Mouse (Mus musculus) liver, embryonic 13.5 days (tissue): ENCODE results near the gene Btrc. TPM values are rescaled to one million over a fixed set of nuclear protein-coding genes. Genes with fewer than 3 reads are reported as not detected.
A peak's percentile ranks its signal among the peaks of the same experiment; 100 is the strongest.
"Not testable (repeated sequence)": the region's sequence is repeated elsewhere in the genome, so short reads cannot be mapped to it uniquely, and the experiment has no call there.

ENCODE experiments used
- ATAC-seq: fragments of 200-750 bp; cut with Nextera tagmentation; 2 replicates; pipeline ENCODE4 v1.8.0; 2017; ENCODE audit warnings: low read depth, mild to moderate bottlenecking, moderate number of reproducible peaks, moderate library complexity
- DNase-seq: peaks from one replicate; pipeline ENCODE4 v3.0.0; 2022
- H3K27ac ChIP-seq: fragments of 300-500 bp; sonication (generic); 2 replicates; pipeline ENCODE4 v1.5.1; 2015; ENCODE audit warnings: moderate library complexity, mild to moderate bottlenecking, inconsistent platforms
- H3K27me3 ChIP-seq: fragments of 300-500 bp; sonication (generic); 2 replicates; pipeline ENCODE4 v1.6.1; 2015; ENCODE audit warnings: mild to moderate bottlenecking, inconsistent platforms
- H3K36me3 ChIP-seq: fragments of 300-500 bp; sonication (generic); 2 replicates; pipeline ENCODE4 v1.6.1; 2015; ENCODE audit warnings: mild to moderate bottlenecking, inconsistent platforms
- H3K4me1 ChIP-seq: fragments of 300-500 bp; sonication (generic); replicated peaks from 2 replicates; pipeline ENCODE4 v1.6.1; 2015; ENCODE audit warnings: inconsistent platforms
- H3K4me2 ChIP-seq: fragments of 300-500 bp; sonication (generic); 2 replicates; pipeline ENCODE4 v1.6.1; 2015; ENCODE audit warnings: inconsistent platforms, mild to moderate bottlenecking, moderate library complexity
- H3K4me3 ChIP-seq: fragments of 300-500 bp; sonication (generic); replicated peaks from 2 replicates; pipeline ENCODE4 v1.5.1; 2015; ENCODE audit warnings: mild to moderate bottlenecking, inconsistent platforms
- H3K9ac ChIP-seq: fragments of 300-500 bp; sonication (generic); 2 replicates; pipeline ENCODE4 v1.6.1; 2015; ENCODE audit warnings: mild to moderate bottlenecking, inconsistent platforms
- H3K9me3 ChIP-seq: fragments of 300-500 bp; sonication (generic); replicated peaks from 2 replicates; pipeline ENCODE4 v1.6.1; 2016; ENCODE audit warnings: inconsistent platforms
- WGBS: fragments of 180-500 bp; shearing (Covaris S2); methylation state at CpG from one replicate; pipeline ENCODE4 v1.1.7; 2015; ENCODE audit not compliant: insufficient replicate concordance; 5-methylcytosine and 5-hydroxymethylcytosine counted together
- polyA plus RNA-seq: library from polyadenylated mRNA; unstranded; fragments of >200 nt; fragmentation: Nextera tagmentation; extraction: Ambion mirVana; gene quantifications from 2 replicates; pipeline ENCODE4 v1.2.1, GENCODE M21; 2015

Btrc gene
- polyA plus RNA-seq, 1 experiment from 2014 or later, result 44.1 TPM

DNA sequence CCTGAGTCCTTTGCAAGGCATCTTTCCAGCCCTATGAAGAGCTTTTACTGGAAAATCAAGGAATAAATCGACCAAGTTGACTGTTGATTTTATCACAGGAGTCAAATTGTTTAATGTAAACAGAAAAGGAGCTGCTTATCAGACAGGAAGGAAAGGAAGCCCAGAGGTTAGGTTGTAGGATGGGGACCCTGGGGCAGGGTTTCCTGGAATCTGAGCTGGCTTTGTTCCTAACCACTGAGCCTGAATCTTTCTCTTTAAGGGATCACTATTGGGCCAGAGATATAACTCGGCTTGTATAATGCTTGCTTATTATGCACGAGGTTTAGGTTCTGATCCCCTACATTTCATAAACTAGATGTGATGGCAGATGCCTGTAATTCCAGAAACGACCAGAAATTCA lies 64.6 kb downstream of the Btrc start:
- DNase-seq (no peak), ATAC-seq (no peak)
- H3K4me2 ChIP-seq, result no peak overlapping the region
- H3K36me3 ChIP-seq, result 0 out of 2 replicates have a peak, but pooled peaks cover 7% of the 10 kb centered on the region
- no peaks in the 10 kb centered on the region for H3K9me3 ChIP-seq
- WGBS, result 41% methylated on average over 4 of the region's 4 CpGs
- 0 out of 2 replicates have a peak, but pooled peaks cover 4% of the 10 kb centered on the region for H3K4me1 ChIP-seq
- H3K27me3 ChIP-seq, result no peaks in the 10 kb centered on the region
- no peak overlapping the region for H3K27ac ChIP-seq
- H3K4me3 ChIP-seq, result no peak overlapping the region
- no peak overlapping the region for H3K9ac ChIP-seq

DNA sequence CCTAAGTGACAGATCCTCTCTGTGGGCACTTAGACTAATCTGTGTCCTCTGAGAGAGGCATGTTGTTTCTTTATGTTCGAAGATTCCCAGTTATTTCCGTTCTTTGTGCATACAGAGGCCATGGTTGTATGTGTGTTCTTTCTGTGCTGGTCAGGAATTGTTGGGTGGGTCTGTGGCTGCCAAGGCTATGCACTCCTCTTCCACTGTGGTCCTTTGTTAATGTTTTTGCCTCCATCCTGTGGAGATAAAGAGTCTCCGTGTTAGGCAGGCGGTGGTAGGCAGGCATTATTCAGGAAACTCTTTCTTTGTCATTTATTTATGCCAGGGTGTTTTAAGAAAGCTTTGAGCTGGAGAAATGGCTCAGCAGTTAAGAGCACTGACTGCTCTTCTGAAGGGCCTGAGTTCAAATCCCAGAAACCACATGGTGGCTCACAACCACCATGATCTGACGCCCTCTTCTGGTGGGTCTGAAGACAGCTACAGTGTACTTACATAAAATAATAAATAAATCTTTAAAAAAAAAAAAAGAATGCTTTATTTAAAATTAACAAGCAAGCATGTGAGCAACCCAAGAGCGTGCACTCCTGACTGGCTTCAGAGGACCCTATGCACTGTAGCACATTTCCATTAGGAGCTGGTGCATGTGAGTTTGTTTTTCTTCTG lies 67.6 kb downstream of the Btrc start:
- no peak overlapping the region for H3K4me2 ChIP-seq
- no peaks in the 10 kb centered on the region for H3K9me3 ChIP-seq
- no peak overlapping the region for H3K27ac ChIP-seq
- no peak for DNase-seq
- no peak for ATAC-seq
- H3K4me3 ChIP-seq, result no peak overlapping the region
- peaks cover 11% of the 10 kb centered on the region for H3K4me1 ChIP-seq
- H3K36me3 ChIP-seq, result no peaks in the 10 kb centered on the region
- H3K9ac ChIP-seq, result no peak overlapping the region
- 76% methylated on average over 6 of the region's 6 CpGs for WGBS
- no peaks in the 10 kb centered on the region for H3K27me3 ChIP-seq

DNA sequence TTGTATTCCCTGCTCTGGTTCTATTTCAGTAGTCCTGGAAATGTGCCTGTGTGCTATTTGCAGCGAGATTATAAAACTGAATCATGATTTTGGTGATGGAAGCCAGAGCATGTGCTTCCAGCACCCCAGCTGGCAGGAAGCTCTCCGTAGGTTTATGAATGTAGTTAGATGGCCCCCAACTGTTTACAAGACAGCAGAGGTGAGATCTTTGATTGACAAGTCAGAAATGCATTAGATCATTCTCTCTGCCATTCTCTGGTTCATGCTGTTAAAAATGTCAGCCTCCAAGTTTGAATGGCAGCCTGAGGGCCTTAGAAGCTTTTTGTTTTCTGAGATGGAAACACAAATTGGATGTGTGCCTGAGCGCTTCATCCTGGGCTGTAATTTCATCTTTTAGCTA lies 68.8 kb downstream of the Btrc start:
- Histone ChIP-seq H3K4me1 (peaks cover 11% of the 10 kb centered on the region), H3K9ac (no peak overlapping the region), H3K9me3 (no peaks in the 10 kb centered on the region), H3K4me3 (no peak overlapping the region), H3K4me2 (no peak overlapping the region), H3K36me3 (0 out of 2 replicates have a peak, but pooled peaks cover 2% of the 10 kb centered on the region), H3K27me3 (no peaks in the 10 kb centered on the region), H3K27ac (no peak overlapping the region)
- no peak for DNase-seq
- no peak for ATAC-seq
- 76% methylated on average over 3 of the region's 3 CpGs for WGBS

DNA sequence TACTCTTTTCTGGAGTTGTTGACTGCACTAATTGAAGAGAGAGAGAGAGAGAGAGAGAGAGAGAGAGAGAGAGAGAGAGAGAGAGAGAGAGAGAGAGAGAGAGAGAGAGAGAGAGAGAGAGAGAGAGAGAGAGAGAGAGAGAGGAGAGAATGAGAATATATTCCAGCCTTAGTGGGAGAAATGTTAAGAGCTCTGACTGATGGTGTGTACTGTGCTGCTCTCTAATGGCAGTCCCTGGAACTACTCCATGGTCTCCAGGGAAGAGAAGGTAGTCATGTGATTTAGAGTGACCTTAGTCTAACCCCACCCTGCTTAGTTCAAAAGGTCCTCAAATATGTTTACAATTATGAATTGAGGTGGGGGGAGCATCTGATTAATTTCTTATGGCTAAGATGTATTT lies 72.5 kb downstream of the Btrc start:
- not testable (repeated sequence) for H3K36me3 ChIP-seq, H3K27ac ChIP-seq, H3K9ac ChIP-seq, H3K4me3 ChIP-seq, H3K4me2 ChIP-seq, H3K27me3 ChIP-seq, H3K9me3 ChIP-seq
- ATAC-seq, result peak; percentile 86
- DNase-seq, result peak; percentile 68
- H3K4me1 ChIP-seq, result peaks cover 28% of the 10 kb centered on the region

DNA sequence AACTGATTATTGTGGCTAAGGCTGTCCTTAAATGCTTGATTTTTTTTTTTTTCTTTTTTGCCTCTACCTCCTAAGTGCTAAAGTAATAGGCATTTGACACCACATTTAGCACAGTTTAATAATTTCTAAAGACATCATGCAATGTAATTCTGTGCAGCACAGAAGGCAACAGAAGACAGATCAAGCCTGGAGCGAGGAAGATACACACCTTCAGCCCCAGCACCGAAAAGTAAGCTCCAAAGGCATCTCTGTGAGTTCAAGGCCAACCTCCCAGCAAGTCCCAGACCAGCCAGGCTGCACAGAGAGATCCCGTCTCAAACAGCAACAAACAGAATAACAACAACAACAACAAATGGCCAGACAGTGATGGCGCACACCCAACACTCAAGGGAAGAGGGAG lies 73.6 kb downstream of the Btrc start:
- H3K4me3 ChIP-seq, result no peak overlapping the region
- H3K27ac ChIP-seq, result no peak overlapping the region
- no peaks in the 10 kb centered on the region for H3K27me3 ChIP-seq
- DNase-seq (no peak), ATAC-seq (no peak)
- no peaks in the 10 kb centered on the region for H3K9me3 ChIP-seq
- WGBS, result 87% methylated on average over 4 of the region's 4 CpGs
- peaks cover 36% of the 10 kb centered on the region for H3K4me1 ChIP-seq
- H3K4me2 ChIP-seq, result no peak overlapping the region
- 0 out of 2 replicates have a peak, but pooled peaks cover 3% of the 10 kb centered on the region for H3K36me3 ChIP-seq
- no peak overlapping the region for H3K9ac ChIP-seq

DNA sequence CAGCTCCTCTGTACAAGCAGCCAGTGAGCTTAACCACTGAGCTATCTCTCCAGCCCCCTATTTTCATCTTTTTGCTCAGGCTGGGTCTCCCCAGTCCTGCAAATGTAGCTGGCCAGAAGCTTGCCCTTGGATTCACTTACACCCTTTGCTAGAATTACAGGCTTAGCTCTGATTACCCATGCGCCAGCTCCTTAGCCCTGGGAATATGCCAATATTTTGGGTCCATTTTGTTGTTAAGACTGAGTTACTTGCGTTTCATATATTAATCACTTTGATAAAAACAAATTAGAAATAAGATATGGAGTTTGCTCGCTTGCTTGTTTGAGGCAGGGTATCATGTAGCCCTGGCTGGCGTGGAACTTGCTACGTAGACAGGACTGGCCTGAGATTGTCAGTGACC lies 74.7 kb downstream of the Btrc start:
- Histone ChIP-seq H3K4me3 (no peak overlapping the region), H3K4me2 (no peak overlapping the region), H3K9me3 (no peaks in the 10 kb centered on the region), H3K36me3 (0 out of 2 replicates have a peak, but pooled peaks cover 3% of the 10 kb centered on the region), H3K9ac (no peak overlapping the region), H3K4me1 (peaks cover 41% of the 10 kb centered on the region), H3K27ac (no peak overlapping the region), H3K27me3 (no peaks in the 10 kb centered on the region)
- ATAC-seq (no peak), DNase-seq (no peak)
- 87% methylated on average over 5 of the region's 5 CpGs for WGBS

DNA sequence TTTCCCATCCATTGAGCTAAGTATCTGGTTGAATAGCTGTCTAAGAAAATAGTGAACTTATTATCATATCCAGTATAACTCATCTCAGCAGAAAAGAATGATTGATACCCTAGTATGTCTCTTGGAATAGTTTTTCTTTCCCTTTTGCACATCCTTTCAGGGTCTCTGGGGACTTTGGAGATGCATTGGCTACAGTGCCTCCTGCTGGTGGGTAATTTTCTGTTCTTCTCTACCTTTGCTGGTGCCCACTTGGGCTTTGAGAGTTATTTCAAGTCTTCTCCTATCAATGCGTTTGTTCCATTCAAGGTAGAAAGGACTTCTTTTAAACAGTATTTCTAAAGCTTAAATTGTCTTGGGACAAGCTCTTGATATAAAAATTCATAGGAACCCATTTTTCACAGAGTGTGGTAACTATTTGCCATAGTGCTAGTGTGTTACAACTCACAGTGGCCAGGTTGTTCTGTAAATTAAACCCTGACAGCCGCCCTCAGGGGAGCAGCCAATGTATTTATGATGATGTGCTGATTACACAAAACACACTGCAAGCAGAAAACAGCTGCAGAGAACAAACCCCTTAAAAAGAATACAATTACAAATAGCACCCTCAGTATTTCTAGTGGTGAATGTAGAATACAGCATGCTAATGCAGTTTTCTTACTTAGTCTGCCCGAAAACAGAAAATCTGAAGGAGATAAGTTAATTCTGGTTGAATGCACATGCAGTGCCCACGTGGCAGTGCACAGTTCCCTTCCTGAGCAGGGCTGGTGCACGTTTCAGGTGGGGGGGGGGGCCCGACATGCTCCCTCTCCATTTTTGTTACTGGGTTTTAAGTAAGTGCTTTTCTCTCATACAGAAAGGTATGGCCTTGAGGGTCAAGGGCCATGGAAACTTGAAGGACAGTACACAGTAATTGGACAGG lies 75.7 kb downstream of the Btrc start:
- WGBS, result 60% methylated on average over 6 of the region's 6 CpGs
- H3K4me1 ChIP-seq, result peaks cover 46% of the 10 kb centered on the region
- 0 out of 2 replicates have a peak, but pooled peaks cover 3% of the 10 kb centered on the region for H3K36me3 ChIP-seq
- ATAC-seq (no peak), DNase-seq (no peak)
- no peak overlapping the region for H3K4me2 ChIP-seq
- no peak overlapping the region for H3K4me3 ChIP-seq
- H3K9me3 ChIP-seq, result no peaks in the 10 kb centered on the region
- no peaks in the 10 kb centered on the region for H3K27me3 ChIP-seq
- no peak overlapping the region for H3K27ac ChIP-seq
- no peak overlapping the region for H3K9ac ChIP-seq

DNA sequence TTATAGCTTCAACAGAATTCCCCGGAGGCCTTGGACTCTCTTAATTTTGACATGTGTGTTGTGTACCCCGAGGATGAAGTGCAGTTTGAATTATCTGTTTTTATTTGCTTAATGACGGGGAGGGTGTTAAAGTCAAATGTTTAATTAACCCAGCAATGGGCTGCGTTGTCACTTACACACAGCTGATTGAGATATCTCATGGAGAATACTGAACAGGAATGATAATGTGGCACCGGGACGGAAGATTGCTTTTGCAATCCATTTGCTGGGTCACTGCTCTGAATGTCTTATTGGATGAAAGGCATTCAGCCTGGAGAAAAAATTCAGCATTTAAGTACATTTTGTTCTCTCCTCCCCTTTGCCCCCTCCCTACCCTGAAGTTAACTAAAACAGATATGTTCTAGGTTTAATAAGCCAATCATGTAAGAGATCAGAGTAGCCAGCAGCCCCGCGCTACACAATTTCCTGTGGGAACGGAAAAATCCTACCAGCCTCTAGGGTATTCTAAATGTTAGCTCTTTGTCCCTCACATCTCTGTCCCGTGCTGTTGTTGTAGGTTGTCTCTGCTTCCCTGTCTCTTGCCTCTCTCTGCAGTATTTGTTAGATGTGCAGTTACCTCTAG lies 77.1 kb downstream of the Btrc start:
- ATAC-seq (no peak), DNase-seq (no peak)
- 49% methylated on average over 10 of the region's 10 CpGs for WGBS
- H3K27ac ChIP-seq, result peak overlapping the region; percentile 64
- H3K27me3 ChIP-seq, result no peaks in the 10 kb centered on the region
- H3K36me3 ChIP-seq, result 0 out of 2 replicates have a peak, but pooled peaks cover 3% of the 10 kb centered on the region
- H3K4me3 ChIP-seq, result no peak overlapping the region
- peaks cover 45% of the 10 kb centered on the region for H3K4me1 ChIP-seq
- peak overlapping the region; percentile 52 for H3K9ac ChIP-seq
- H3K9me3 ChIP-seq, result no peaks in the 10 kb centered on the region
- H3K4me2 ChIP-seq, result peak overlapping the region; percentile 5; the same call in 1 of the 2 replicates

DNA sequence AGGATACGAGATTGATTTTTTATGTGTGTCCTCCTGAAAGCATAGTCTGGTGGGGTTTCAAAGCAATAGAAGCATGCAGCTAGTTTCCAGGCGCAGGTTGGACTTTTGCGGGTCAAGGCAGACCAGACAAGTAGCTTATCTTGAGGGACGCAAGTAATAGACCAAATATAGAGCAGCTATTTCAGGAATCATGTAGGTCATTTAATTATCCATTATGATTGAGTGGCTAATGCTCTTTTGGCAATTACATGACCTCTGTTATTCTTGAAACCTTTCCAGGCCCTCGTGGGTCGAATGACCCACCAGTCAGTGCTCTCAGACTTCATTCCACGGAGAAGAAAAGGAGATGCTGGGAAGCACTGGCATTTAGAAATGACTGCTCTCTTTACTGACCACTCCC lies 78.2 kb downstream of the Btrc start:
- H3K27me3 ChIP-seq, result no peaks in the 10 kb centered on the region
- H3K4me2 ChIP-seq, result no peak overlapping the region
- 72% methylated on average over 7 of the region's 7 CpGs for WGBS
- H3K4me1 ChIP-seq, result peaks cover 46% of the 10 kb centered on the region
- DNase-seq (no peak), ATAC-seq (no peak)
- H3K27ac ChIP-seq, result peak overlapping the region; percentile 61
- peak overlapping the region; percentile 26; the same call in 1 of the 2 replicates for H3K9ac ChIP-seq
- no peaks in the 10 kb centered on the region for H3K9me3 ChIP-seq
- H3K36me3 ChIP-seq, result 0 out of 2 replicates have a peak, but pooled peaks cover 3% of the 10 kb centered on the region
- H3K4me3 ChIP-seq, result no peak overlapping the region

DNA sequence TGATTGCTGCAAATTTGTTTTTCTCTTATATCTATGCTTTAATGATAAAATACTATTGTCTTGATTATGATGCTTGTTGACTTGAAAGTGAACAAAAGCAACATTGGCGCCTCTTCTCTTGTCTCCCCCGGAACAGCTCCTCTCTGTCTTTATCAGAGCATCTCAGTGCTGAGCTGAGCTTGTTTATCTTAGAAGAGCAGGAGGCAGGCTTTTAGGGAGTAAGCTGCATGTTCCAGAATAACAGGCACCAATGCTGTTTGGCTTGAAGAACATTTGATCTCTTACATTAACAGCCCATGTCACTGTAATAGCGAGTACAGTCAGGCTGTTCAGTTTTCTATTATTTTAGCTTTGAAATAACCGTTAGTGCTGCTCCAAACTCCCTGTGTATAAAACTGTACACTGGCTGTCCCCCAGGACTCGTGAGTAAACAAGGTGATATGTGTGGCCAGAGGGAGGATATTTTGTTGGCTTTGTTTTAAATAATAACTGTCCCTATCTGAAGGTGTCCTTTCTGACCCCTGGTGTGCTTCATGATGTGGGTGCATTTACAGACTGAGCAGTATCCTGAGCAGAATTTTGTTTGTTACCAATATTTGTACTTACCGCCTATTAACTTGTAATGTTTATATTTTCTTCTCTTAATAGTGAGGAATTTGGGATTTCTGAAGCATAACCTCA lies 81.9 kb downstream of the Btrc start:
- peaks cover 11% of the 10 kb centered on the region for H3K36me3 ChIP-seq
- peaks cover 65% of the 10 kb centered on the region for H3K4me1 ChIP-seq
- peak overlapping the region; percentile 60 for H3K4me3 ChIP-seq
- no peaks in the 10 kb centered on the region for H3K9me3 ChIP-seq
- ATAC-seq (peak; percentile 98), DNase-seq (peak; percentile 77)
- 12% methylated on average over 6 of the region's 6 CpGs for WGBS
- H3K9ac ChIP-seq, result peak overlapping the region; percentile 67
- peak overlapping the region; percentile 36 for H3K4me2 ChIP-seq
- peak overlapping the region; percentile 97 for H3K27ac ChIP-seq
- no peaks in the 10 kb centered on the region for H3K27me3 ChIP-seq

DNA sequence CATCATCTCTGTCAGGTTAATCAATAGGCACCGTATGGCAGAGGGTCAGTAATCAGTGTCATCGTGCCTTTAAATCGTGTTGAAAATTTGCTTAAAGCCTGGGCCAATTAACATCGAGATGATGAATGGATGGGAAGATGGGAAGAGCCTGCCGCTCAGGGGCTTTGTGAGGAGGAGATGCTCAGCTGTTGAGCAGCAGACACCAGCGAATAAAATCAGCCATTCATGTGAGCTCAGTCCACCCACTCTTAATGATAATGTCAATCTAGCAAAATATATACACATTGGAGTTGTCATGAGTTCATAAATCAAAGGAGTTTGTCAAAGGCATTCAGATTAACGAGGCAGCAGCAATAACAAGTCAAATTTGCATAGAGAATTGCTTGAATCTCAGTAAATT lies 83.1 kb downstream of the Btrc start:
- ATAC-seq (no peak), DNase-seq (no peak)
- peaks cover 56% of the 10 kb centered on the region for H3K4me1 ChIP-seq
- H3K27ac ChIP-seq, result peak overlapping the region; percentile 97
- H3K36me3 ChIP-seq, result peaks cover 16% of the 10 kb centered on the region
- no peaks in the 10 kb centered on the region for H3K9me3 ChIP-seq
- peak overlapping the region; percentile 67 for H3K9ac ChIP-seq
- peak overlapping the region; percentile 60 for H3K4me3 ChIP-seq
- H3K4me2 ChIP-seq, result peak overlapping the region; percentile 73
- WGBS, result 51% methylated on average over 7 of the region's 7 CpGs
- H3K27me3 ChIP-seq, result no peaks in the 10 kb centered on the region
